Mouse (Mus musculus) midbrain, embryonic 13.5 days (tissue): Measurements from ENCODE around the gene Mapk10. TPM values are rescaled to one million over a fixed set of nuclear protein-coding genes. Genes with fewer than 3 reads are reported as not detected.
A peak's percentile ranks its signal among the peaks of the same experiment; 100 is the strongest.

Source experiments
- ATAC-seq: fragments of 200-750 bp; cut with Nextera tagmentation; 2 replicates; pipeline ENCODE4 v1.8.0; 2017; ENCODE audit warnings: mild to moderate bottlenecking, moderate TSS enrichment, moderate library complexity
- H3K27ac ChIP-seq: fragments of 300-500 bp; sonication (generic); 2 replicates; pipeline ENCODE4 v1.5.1; 2015; ENCODE audit warnings: inconsistent platforms, mild to moderate bottlenecking, moderate library complexity
- H3K27me3 ChIP-seq: fragments of 300-500 bp; sonication (generic); 2 replicates; pipeline ENCODE4 v1.6.1; 2015; ENCODE audit warnings: mild to moderate bottlenecking, inconsistent platforms
- H3K36me3 ChIP-seq: fragments of 300-500 bp; sonication (generic); 2 replicates; pipeline ENCODE4 v1.6.1; 2015; ENCODE audit warnings: mild to moderate bottlenecking, inconsistent platforms
- H3K4me1 ChIP-seq: fragments of 300-500 bp; sonication (generic); replicated peaks from 2 replicates; pipeline ENCODE4 v1.6.1; 2015; ENCODE audit warnings: inconsistent platforms
- H3K4me2 ChIP-seq: fragments of 300-500 bp; sonication (generic); replicated peaks from 2 replicates; pipeline ENCODE4 v1.6.1; 2015; ENCODE audit warnings: moderate library complexity, mild to moderate bottlenecking, inconsistent platforms
- H3K4me3 ChIP-seq: fragments of 300-500 bp; sonication (generic); replicated peaks from 2 replicates; pipeline ENCODE4 v1.5.1; 2015; ENCODE audit warnings: mild to moderate bottlenecking, inconsistent platforms
- H3K9ac ChIP-seq: fragments of 300-500 bp; sonication (generic); replicated peaks from 2 replicates; pipeline ENCODE4 v1.6.1; 2015; ENCODE audit warnings: mild to moderate bottlenecking, inconsistent platforms
- H3K9me3 ChIP-seq: fragments of 300-500 bp; sonication (generic); 2 replicates; pipeline ENCODE4 v1.6.1; 2016; ENCODE audit warnings: mild to moderate bottlenecking, inconsistent platforms
- WGBS: fragments of 180-500 bp; shearing (Covaris S2); methylation state at CpG from one replicate; pipeline ENCODE4 v1.1.7; 2015; 5-methylcytosine and 5-hydroxymethylcytosine counted together
- polyA plus RNA-seq: library from polyadenylated mRNA; unstranded; fragments of >200 nt; fragmentation: Nextera tagmentation; extraction: Ambion mirVana; gene quantifications from 2 replicates; pipeline ENCODE4 v1.2.1, GENCODE M21; 2015

Gene Mapk10
- polyA plus RNA-seq, 1 experiment from 2014 or later: 104 TPM

DNA sequence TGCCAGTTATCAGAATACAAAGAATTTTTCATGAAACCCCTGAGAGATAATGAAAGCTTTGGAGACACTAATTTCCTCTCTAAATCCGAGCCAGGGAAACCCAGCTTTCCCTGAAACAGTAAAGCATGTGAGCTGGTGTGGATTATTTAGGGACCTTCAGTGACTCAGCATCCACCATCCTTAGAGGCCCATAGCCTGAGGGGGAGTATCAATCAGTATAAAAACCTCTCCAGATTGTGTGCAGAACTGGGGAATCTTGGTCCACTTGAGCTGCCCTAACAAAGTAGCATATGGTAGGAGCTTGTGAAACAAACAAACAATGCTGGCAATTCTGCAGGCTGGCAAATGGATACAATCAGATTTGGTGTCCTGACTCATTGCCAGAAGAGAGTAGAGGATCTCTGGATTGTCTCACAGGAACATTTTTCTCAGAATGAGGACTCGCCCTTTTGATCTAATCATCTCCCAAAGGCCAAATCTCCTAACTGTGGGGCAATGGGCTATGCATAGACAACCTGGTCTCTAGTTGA, 13.3 kb downstream of the Mapk10 start:
- Histone ChIP-seq H3K27me3 (no peaks in the 10 kb centered on the region), H3K27ac (no peak overlapping the region), H3K9me3 (no peaks in the 10 kb centered on the region), H3K9ac (no peak overlapping the region), H3K4me2 (no peak overlapping the region), H3K36me3 (peaks cover 9% of the 10 kb centered on the region), H3K4me1 (peaks cover 48% of the 10 kb centered on the region), H3K4me3 (no peak overlapping the region)
- no peak for ATAC-seq
- WGBS: 65% methylated on average over 2 of the region's 2 CpGs

GRCm38 (mm10) chr5:103194549-103194948, 16.6 kb downstream of the Mapk10 start:
- H3K4me3 ChIP-seq: no peak overlapping the region
- no peak for ATAC-seq
- 51% methylated on average over 6 of the region's 6 CpGs for WGBS
- no peaks in the 10 kb centered on the region for H3K27me3 ChIP-seq
- peaks cover 63% of the 10 kb centered on the region for H3K4me1 ChIP-seq
- H3K36me3 ChIP-seq: no peaks in the 10 kb centered on the region
- no peaks in the 10 kb centered on the region for H3K9me3 ChIP-seq
- H3K4me2 ChIP-seq: no peak overlapping the region
- no peak overlapping the region for H3K9ac ChIP-seq
- peak overlapping the region; percentile 39; the same call in 1 of the 2 replicates for H3K27ac ChIP-seq

GRCm38 (mm10) chr5:103193700-103194099, 17.4 kb downstream of the Mapk10 start:
- Histone ChIP-seq H3K36me3 (no peaks in the 10 kb centered on the region), H3K9me3 (no peaks in the 10 kb centered on the region), H3K4me1 (peaks cover 60% of the 10 kb centered on the region), H3K27ac (0 out of 2 replicates have a peak overlapping the region, but pooled peaks have one; percentile 39), H3K9ac (no peak overlapping the region), H3K4me2 (no peak overlapping the region), H3K4me3 (no peak overlapping the region), H3K27me3 (no peaks in the 10 kb centered on the region)
- WGBS: 80% methylated on average over 3 of the region's 3 CpGs
- no peak for ATAC-seq

GRCm38 (mm10) chr5:103191577-103191976, 19.6 kb downstream of the Mapk10 start:
- peaks cover 6% of the 10 kb centered on the region; the same call in 1 of the 2 replicates for H3K9me3 ChIP-seq
- peaks cover 9% of the 10 kb centered on the region for H3K36me3 ChIP-seq
- no peak overlapping the region for H3K9ac ChIP-seq
- peak overlapping the region; percentile 10; the same call in 1 of the 2 replicates for H3K27ac ChIP-seq
- peak; percentile 67 for ATAC-seq
- H3K4me2 ChIP-seq: peak overlapping the region; percentile 7; the same call in 1 of the 2 replicates
- WGBS: 14% methylated on average over 4 of the region's 4 CpGs
- H3K4me3 ChIP-seq: no peak overlapping the region
- peaks cover 51% of the 10 kb centered on the region for H3K4me1 ChIP-seq
- no peaks in the 10 kb centered on the region for H3K27me3 ChIP-seq

DNA sequence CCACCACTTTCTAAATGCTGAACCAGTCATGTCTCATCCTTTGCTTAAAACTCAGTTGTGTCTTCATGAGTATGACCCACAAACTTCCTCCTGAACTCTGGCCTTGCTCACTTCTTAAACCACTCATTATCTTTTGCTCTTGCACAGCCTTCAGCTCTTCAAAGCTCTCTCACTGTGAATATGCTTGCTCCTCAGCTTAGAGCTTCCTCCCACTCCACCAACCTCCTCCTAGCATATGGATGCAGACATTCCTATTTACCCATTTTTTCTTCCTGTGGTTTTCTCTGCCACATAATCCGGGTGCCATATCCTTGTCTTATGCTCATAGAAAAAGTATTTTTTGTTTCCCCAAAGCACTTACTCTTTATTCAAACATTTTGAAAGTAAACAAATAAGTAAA, 26.9 kb downstream of the Mapk10 start:
- H3K27me3 ChIP-seq: no peaks in the 10 kb centered on the region
- peaks cover 12% of the 10 kb centered on the region for H3K36me3 ChIP-seq
- no peak overlapping the region for H3K9ac ChIP-seq
- WGBS: 91% methylated on average over 1 of the region's 1 CpGs
- no peak overlapping the region for H3K27ac ChIP-seq
- H3K4me2 ChIP-seq: no peak overlapping the region
- no peak overlapping the region for H3K4me3 ChIP-seq
- H3K4me1 ChIP-seq: no peaks in the 10 kb centered on the region
- ATAC-seq: no peak
- peaks cover 8% of the 10 kb centered on the region; the same call in 1 of the 2 replicates for H3K9me3 ChIP-seq

DNA sequence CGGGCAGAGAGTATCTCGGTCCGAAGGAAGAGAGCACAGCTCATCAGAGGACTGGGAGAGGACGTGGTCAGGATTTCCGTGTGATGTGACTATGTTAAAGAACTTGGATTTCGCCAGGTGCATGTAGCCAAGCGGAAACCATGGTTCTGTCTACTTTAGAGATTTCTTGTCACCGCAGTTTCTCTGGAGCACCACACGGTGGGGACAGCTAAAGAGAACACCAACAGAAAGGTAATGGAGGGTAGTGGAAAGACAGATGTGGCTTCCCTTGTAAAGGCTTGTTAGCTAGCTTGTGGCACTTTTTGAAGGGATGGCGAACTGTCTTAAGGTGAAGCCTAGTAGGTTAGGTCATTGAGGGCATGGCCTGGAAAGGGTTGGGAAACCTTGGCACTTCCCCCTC, 29.5 kb downstream of the Mapk10 start:
- Histone ChIP-seq H3K9ac (no peak overlapping the region), H3K4me1 (peaks cover 12% of the 10 kb centered on the region), H3K9me3 (0 out of 2 replicates have a peak, but pooled peaks cover 2% of the 10 kb centered on the region), H3K4me3 (no peak overlapping the region), H3K27ac (no peak overlapping the region), H3K4me2 (no peak overlapping the region), H3K36me3 (peaks cover 4% of the 10 kb centered on the region), H3K27me3 (no peaks in the 10 kb centered on the region)
- ATAC-seq: no peak
- 91% methylated on average over 10 of the region's 10 CpGs for WGBS

- Histone ChIP-seq H3K9me3 (no peaks in the 10 kb centered on the region), H3K27ac (peak overlapping the region; percentile 54), H3K4me2 (0 out of 2 replicates have a peak overlapping the region, but pooled peaks have one; percentile 9), H3K27me3 (no peaks in the 10 kb centered on the region), H3K9ac (peak overlapping the region; percentile 44; the same call in 1 of the 2 replicates), H3K4me1 (peaks cover 32% of the 10 kb centered on the region), H3K4me3 (no peak overlapping the region), H3K36me3 (no peaks in the 10 kb centered on the region)
- ATAC-seq: peak; percentile 83
- 12% methylated on average over 5 of the region's 5 CpGs for WGBS
Observed at GRCm38 (mm10) chr5:103177010-103177409, 34.1 kb downstream of the Mapk10 start.

DNA sequence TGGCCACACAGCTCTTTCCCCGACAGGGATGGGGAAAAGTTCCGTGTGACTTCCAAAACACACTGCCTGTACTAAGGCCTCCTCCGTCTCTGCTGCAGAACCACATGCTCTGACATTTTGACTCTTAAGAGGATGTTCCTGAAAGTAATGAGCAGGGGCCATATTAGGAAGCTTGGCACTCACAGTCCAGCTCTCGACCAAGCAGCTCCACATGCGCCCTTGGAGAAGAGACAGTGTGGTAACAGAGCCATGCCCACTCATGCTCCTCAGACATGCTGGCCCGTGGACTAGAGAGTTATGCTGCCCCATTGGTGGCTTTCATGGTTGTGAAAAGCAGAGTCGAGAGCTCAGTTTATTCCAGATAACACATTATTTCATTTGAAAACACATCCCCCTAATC, 35.1 kb downstream of the Mapk10 start:
- H3K4me1 ChIP-seq: peaks cover 32% of the 10 kb centered on the region
- H3K4me2 ChIP-seq: no peak overlapping the region
- no peak for ATAC-seq
- no peaks in the 10 kb centered on the region for H3K9me3 ChIP-seq
- WGBS: 93% methylated on average over 7 of the region's 7 CpGs
- H3K4me3 ChIP-seq: no peak overlapping the region
- H3K36me3 ChIP-seq: no peaks in the 10 kb centered on the region
- no peak overlapping the region for H3K9ac ChIP-seq
- H3K27ac ChIP-seq: no peak overlapping the region
- no peaks in the 10 kb centered on the region for H3K27me3 ChIP-seq

DNA sequence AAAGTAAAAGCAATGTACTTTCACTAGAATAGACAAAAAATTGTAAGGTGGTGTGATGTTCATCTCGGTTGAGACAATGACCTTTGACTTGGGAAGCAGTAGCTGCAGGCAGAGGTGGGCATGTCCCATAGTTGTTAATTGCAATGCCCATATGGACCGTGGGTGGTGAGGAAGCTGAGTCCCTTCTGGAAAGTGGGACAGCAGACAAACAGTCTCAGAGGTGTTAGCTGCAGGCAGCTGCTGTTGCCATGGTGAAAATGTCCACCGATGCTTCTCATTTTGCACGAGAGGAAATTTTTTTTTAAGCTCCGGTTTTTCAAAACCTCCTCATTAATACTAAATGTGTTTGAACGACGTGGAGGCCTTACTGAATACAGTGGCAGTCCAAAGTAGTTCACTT, 36.5 kb downstream of the Mapk10 start:
- H3K36me3 ChIP-seq: no peaks in the 10 kb centered on the region
- H3K4me1 ChIP-seq: peaks cover 32% of the 10 kb centered on the region
- H3K27me3 ChIP-seq: no peaks in the 10 kb centered on the region
- no peak overlapping the region for H3K4me3 ChIP-seq
- WGBS: 53% methylated on average over 7 of the region's 7 CpGs
- H3K27ac ChIP-seq: no peak overlapping the region; the same call in 1 of the 2 replicates
- ATAC-seq: no peak
- H3K4me2 ChIP-seq: no peak overlapping the region
- peaks cover 3% of the 10 kb centered on the region; the same call in 1 of the 2 replicates for H3K9me3 ChIP-seq
- H3K9ac ChIP-seq: no peak overlapping the region

- Histone ChIP-seq H3K27ac (no peak overlapping the region), H3K36me3 (no peaks in the 10 kb centered on the region), H3K4me2 (no peak overlapping the region), H3K4me1 (peaks cover 20% of the 10 kb centered on the region), H3K4me3 (no peak overlapping the region), H3K27me3 (no peaks in the 10 kb centered on the region), H3K9ac (no peak overlapping the region), H3K9me3 (peaks cover 6% of the 10 kb centered on the region; the same call in 1 of the 2 replicates)
- 91% methylated on average over 3 of the region's 3 CpGs for WGBS
- no peak for ATAC-seq
Observed at GRCm38 (mm10) chr5:103171207-103171606, 39.9 kb downstream of the Mapk10 start.

GRCm38 (mm10) chr5:103167371-103167770, 43.8 kb downstream of the Mapk10 start:
- no peak for ATAC-seq
- no peak overlapping the region for H3K27ac ChIP-seq
- H3K4me1 ChIP-seq: peaks cover 10% of the 10 kb centered on the region
- no peak overlapping the region for H3K4me2 ChIP-seq
- no peak overlapping the region for H3K9ac ChIP-seq
- H3K36me3 ChIP-seq: no peaks in the 10 kb centered on the region
- no peak overlapping the region for H3K4me3 ChIP-seq
- H3K27me3 ChIP-seq: no peaks in the 10 kb centered on the region
- peaks cover 6% of the 10 kb centered on the region; the same call in 1 of the 2 replicates for H3K9me3 ChIP-seq
- WGBS: 55% methylated on average over 5 of the region's 5 CpGs

DNA sequence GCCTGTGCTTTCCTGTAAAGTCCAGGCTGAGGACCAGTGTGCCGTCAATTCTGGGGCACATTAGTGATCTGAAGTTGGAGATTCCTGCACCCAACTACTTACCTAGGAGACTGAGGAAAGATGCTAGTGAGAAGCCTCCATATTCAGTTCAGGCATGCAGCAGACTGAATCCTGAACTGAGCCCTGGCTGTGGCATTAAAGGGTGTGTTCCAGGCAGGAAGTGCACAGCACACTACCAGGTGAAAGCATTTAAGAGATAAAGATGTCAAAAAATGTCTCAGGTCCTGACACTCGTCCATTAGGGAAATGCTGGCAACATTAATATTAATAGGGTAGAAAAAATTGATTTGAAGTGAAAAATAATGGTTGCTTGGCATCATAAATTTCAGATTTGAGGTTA, 44.4 kb downstream of the Mapk10 start:
- H3K9ac ChIP-seq: no peak overlapping the region
- no peak overlapping the region for H3K4me2 ChIP-seq
- peaks cover 6% of the 10 kb centered on the region; the same call in 1 of the 2 replicates for H3K9me3 ChIP-seq
- no peaks in the 10 kb centered on the region for H3K36me3 ChIP-seq
- WGBS: 76% methylated on average over 2 of the region's 2 CpGs
- no peak overlapping the region for H3K4me3 ChIP-seq
- no peaks in the 10 kb centered on the region for H3K27me3 ChIP-seq
- H3K4me1 ChIP-seq: peaks cover 16% of the 10 kb centered on the region
- H3K27ac ChIP-seq: no peak overlapping the region
- ATAC-seq: no peak

DNA sequence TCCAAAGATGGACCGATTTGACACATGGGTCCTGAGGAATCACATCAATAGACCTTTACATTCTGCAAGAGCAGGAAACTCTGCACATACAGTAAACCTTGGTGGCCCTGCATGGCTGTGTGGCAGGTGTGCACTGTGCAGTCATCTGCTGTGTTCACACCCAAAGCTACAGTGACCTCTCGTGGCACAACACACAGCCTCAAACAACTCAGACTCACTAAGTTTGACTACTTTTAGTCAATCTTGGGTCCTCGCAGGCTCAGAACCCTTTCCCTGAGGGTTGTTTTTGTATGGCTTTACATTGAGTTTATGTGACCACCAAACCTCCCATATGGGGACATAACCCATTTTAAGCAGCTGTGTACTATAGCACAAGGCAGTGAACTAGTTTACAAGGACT, 47.1 kb downstream of the Mapk10 start:
- Histone ChIP-seq H3K9me3 (no peaks in the 10 kb centered on the region), H3K36me3 (no peaks in the 10 kb centered on the region), H3K4me3 (no peak overlapping the region), H3K27ac (no peak overlapping the region), H3K4me2 (no peak overlapping the region), H3K9ac (no peak overlapping the region), H3K4me1 (peaks cover 37% of the 10 kb centered on the region), H3K27me3 (no peaks in the 10 kb centered on the region)
- 95% methylated on average over 3 of the region's 3 CpGs for WGBS
- no peak for ATAC-seq
